Mouse (Mus musculus): ENCODE measurements around the gene Shisal1.

DNA sequence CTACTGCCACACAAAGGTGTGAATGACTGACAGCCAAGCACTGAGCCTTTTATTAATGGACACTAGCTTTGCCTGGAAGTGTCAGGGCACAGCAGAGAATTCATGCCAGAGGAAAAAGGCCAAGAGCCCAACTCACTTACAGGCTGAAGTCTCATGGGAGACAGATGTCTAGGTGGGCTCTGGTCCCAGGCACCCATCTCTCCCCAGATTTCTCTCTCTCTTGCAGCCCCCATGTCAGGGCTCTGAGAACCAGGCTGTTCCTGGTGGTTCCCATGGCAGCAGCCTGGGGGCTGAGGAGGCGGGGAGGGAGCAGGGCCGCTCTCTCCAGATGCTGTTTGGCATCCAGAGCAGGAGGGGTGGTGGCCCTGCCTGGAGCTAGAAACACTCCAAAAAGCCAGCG is 38.3 kb downstream of the Shisal1 start:
- no peak for TF ChIP-seq CTCF (IDR thresholded peaks at IDR 0.05; ENCODE audit: borderline replicate concordance, insufficient read depth, low read depth, low read length)
- TF ChIP-seq POLR2A (IDR thresholded peaks at IDR 0.05; ENCODE audit: borderline replicate concordance, insufficient read depth, low read length) = no peak

Measured in cerebellum, adult 2 months (tissue).